Mouse (Mus musculus): ENCODE results near the gene Yju2. TPM values are rescaled to one million over a fixed set of nuclear protein-coding genes. Genes with fewer than 3 reads are reported as not detected.
"Not testable (repeated sequence)": the region's sequence is repeated elsewhere in the genome, so short reads cannot be mapped to it uniquely, and the experiment has no call there.

Gene Yju2
- total RNA-seq (2015; ENCODE audit: low replicate concordance) (1.0 and 14.0 TPM in 2 replicates), total RNA-seq (2017; ENCODE audit: low replicate concordance) (5.7 and 10.5 TPM in 2 replicates)

DNA sequence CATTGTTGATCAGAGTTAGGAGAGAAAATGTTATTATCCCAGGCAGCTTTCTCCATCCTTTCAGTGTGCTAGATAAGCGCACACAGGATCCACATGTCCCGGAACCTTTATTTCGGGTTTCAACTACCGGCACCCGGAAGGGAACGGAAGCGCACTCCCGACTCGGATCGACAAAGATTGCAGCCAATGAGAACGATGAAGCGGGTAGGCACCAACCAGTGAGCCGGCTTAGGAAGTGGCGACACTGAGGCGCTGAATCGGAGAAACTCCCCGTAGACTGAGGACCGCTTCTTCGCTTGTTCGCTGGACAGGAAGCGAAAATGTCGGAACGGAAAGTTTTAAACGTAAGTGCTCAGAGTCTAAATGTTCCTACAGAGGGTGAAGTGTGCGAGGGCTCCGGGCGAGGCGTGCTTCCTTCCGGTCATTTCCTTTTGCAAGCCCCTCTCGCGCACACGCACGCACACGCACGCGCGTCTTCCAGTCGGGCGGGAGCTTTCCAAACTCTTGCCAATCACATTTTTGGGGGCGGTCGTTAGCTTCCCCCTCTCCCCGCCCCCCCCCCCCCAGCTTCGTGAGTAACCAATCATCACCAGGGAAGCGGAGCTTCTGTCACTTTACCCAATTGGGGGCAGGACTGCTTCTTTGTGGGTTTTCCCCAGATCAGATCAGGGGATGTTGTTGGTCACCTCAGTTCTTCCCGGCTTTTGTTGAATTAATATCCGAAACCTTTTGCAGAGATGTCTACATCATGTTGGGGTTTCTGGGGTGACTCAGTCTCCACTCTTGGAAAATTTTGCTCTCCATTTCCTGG, at the start of gene Yju2:
Gene Yju2, plus strand, starts transcription at position 182 of the 811 bp plus-strand sequence.
- peak; percentile 89 for ATAC-seq (replicated peaks; ENCODE audit: low FRiP score, poor library complexity, severe bottlenecking)

DNA sequence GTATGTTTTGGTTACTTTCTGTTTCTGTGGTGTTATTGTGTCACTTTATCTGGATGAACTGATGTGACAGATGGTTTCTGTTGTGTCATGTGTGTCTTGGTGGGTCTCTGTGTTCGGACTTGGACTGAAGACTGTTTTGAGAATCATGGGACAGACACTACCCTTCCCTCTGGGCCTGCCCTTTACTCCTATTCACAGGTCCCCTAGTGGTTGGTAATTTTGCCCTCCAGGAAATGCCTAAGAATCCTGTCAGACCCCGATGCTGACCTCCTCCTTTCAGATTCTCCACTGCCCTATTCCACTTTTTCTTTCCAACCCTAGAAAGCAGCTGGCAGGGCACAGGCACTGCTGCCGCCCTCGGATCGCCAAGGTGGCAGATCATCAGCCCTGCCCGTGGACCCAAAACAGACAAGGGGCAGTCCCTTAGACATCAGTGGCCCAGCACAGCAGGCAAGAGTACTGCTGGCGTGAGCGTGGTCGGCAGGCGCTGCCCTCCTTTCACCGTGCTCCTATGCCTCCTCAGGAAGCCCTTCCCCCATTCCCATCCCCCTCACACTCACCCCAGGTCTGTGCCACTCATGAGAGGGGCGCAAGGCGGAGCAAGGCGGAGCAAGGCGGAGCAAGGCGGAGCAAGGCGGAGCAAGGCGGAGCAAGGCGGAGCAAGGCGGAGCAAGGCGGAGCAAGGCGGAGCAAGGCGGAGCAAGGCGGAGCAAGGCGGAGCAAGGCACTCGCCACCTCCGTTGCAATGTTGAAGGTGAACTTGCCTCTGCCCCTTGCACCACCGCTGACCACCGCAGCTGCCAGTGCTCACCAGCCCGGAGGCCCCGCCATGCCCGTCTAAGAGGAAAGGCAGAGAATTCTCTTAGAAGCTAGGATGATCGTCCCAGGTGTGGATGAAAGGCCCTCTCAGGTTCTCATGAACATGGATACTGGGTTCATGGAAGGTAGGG, 27.1 kb upstream of the Yju2 start:
- ATAC-seq (replicated peaks; ENCODE audit: low FRiP score, poor library complexity, severe bottlenecking): peak; percentile 91

DNA sequence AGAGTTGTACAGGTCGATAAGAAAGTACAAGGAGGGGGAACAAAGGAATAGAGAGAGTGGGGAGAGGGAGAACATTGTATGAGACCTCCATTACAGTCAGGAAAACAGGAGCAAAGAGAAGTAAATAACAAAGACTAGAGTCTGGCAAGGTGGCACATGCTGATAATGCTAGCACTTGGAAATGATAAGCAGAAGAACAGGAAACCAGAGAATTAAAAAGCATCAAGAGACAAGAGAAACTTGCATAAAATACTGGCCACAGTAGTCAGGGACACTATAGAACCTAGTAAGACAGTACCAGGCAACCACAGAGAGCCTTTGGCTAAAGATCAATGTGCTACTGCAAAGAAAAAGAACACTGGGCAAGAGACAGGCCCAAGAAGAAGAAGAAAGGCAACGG, 26.3 kb upstream of the Yju2 start:
- ATAC-seq (replicated peaks; ENCODE audit: low FRiP score, poor library complexity, severe bottlenecking): peak; percentile 17

DNA sequence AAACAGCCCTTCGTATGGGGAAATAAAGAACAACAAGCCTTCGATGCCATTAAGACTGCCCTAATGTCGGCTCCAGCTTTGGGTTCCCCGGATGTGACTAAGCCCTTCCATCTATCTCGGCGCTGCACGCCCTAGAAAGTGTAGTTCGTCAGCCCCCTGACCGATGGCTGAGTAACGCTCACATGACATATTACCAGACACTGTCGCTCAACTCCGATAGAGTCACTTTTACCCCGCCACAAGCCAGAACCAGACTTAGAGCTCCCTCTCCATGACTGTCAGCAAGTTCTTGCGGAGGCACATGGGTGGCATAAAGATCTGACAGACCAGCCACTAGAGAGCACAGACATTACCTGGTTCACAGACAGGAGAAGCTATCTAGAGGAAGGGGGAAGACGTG, 25.7 kb upstream of the Yju2 start:
- ATAC-seq (replicated peaks; ENCODE audit: low FRiP score, poor library complexity, severe bottlenecking): no peak

DNA sequence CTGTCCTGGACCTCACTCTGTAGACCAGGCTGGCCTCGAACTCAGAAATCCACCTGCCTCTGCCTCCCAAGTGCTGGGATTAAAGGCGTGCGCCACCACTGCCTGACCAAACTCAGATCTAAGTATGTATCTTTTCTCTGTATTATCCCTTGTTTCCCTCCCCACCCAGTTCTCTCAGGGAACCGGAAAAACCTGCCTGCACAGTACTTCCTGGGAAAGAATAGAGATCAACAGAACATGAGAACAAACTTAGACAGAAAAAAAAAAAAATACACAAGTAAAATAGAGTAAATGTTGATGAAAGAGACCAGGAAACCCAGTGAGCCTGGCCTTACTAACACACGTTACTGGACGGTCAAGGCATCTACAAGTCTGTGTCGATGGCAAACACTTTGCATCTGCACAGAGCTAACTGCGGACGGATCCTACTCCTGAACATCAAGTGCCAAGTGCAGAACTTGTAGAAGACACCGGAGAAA, 14.5 kb upstream of the Yju2 start:
- ATAC-seq (replicated peaks; ENCODE audit: low FRiP score, poor library complexity, severe bottlenecking): not testable (repeated sequence)

DNA sequence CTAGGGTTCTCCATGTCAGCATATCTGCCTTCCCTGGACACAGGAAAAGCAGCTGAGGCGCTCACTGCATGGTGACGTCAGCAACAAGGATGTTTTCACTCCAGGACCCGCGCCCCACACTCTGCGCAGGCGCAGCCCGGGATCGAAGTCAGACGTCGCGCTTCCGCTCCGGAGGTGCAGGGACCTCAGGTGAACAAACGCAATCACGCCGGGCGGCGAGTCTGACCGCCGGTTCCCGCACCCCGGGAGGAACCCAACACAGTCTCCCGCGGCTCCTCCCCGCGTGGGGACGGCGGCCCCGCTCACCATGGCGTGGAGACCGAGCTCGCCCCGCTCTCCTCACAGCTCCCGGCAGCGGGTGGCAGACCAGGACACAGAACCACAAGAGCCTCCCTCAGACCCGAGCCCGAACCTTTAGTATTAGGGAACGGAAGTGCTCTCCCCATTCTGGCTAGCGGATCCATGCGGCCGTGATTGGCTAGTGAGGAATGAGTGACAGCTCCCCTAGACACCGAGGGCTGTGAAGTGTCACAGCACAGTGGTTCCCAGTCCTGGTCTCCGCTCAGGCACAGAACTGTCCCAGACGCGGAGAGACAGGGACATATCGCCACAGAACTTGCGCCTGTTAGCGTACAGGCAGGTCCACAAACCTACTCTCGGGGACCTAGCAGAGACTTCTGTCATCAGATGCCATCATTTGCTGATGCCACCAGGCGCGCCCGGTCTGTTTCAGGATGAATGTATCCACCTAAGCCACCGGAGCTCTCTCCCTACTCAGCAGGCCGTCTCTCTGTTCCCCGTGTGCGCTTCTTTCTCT, 13.8 kb upstream of the Yju2 start:
- ATAC-seq (replicated peaks; ENCODE audit: low FRiP score, poor library complexity, severe bottlenecking): peak; percentile 94

DNA sequence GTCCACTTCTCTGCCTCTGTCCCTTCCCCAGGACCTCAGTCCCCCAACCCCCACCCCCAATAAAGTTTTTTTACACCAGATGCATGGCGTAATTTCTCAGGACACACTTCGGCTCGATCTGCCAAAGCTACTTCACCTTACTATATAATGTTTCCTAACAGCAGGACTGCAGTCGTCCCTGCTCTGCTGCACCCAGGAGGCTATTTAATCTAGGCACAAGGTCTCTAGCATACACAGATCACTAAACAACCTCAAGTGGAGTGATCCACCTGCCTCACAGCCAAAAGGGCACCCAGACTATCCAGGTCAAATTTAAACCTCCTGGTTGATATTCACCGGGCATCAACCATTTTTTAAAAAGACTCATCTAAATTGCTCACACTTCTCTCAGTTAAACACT, 13.2 kb upstream of the Yju2 start:
- no peak for ATAC-seq (replicated peaks; ENCODE audit: low FRiP score, poor library complexity, severe bottlenecking)

DNA sequence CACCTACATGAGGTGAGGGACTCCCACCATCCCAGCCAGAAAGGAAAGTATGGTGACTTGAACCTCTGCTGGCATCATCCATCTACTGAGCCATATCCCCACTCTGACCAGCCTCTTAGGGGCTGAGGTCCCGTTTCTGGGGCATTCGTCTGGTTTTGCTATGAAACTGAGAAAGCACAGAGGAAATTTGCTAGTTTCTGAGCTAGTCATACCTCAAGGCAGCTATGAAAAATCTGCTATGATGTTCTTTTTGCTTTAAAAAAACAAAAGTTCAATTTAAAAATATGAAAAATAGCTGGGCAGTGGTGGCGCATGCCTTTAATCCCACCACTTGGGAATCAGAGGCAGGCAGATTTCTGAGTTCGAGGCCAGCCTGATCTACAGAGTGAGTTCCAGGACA, 10.3 kb upstream of the Yju2 start:
- ATAC-seq (replicated peaks; ENCODE audit: low FRiP score, poor library complexity, severe bottlenecking): no peak

DNA sequence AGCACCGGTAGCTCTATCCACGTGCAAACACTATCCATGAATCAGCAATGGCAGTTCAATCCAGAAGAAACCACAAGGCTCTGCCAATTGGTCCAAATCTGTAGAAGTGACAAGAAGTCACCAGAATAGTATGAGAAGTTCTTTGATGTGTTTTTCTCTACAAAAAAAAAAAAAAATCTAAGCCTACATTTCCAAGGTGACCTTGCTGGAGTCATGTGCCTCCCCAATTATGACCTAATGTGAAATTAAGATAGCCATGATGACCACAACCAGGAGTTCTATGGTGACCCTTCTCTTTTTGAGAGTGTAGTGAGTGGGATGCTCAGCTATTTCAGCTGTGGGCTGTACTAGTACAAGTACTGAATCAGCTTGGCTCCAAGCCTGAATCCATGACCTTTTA, 9.5 kb upstream of the Yju2 start, which contains the start of gene Zfp119b:
Gene Zfp119b, minus strand, starts transcription at position 101 of the 400 bp plus-strand sequence.
- no peak for ATAC-seq (replicated peaks; ENCODE audit: low FRiP score, poor library complexity, severe bottlenecking)

DNA sequence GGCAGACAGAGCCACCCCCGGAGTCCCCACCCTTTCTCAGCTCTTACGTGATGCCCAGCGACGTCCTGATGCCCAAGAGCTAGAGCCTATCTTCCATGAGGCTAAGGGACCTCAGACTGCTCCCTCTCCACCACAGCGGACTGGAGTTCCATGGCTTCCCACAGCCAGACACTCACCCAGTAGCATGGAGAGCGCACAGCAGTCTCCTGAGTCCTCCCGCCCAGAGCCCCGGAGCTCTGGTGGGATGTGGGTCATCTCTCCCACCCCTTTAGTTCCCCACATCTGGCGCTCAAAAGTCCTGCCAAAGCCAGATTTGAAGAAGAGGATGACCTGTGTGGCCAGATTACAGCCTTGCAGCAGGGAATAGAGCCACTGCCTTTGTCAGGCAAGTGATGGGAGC, 8.3 kb upstream of the Yju2 start:
- no peak for ATAC-seq (replicated peaks; ENCODE audit: low FRiP score, poor library complexity, severe bottlenecking)

DNA sequence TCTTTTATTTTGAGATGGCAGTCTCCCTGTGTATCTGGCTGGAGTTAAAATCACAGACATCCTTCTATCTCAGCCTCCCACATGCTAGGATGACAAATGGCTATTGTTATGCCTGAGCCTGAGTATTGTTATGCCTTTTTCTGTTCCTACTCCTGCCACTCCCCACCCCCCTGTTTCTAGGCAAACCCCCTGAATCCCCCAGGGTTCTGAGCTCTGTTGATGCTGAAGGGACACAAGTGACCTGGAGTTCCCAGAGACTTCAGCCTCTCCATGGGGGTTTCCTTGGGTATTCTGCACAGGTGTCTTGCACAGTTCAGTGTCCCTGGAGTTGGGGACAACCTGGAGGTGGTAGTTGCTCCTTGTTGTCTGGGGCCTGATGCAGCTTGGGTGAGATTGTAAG, 6.9 kb upstream of the Yju2 start:
- ATAC-seq (replicated peaks; ENCODE audit: low FRiP score, poor library complexity, severe bottlenecking): no peak

DNA sequence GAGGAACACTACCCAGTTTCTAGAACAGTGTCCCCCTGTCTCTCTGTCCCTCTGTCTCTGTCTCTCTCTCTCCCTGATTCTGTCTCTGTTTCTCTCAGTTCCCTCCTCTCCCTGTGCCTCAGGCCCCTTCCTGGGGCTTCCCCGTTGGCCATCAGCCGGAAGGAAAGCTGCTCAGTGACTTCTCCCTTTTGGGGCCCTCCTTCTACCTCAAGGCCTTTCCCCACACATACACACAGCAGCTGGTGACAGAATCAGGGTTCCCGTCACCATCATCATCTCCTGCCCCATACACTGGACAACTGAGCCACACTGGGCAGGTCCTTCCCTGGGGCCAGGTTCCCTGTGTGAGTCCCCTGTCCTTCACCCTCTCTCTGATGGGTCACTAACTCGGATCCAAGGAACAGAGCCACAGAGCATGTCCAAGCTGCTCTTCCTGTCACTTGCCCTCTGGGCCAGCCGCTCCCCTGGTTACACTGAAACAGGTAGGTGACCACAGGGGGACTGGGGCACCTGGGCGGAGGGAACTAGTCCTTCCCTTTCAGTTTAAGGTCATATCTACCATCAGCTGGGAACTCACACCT, 6.4 kb upstream of the Yju2 start, which contains the start of gene Ebi3:
Gene Ebi3, plus strand, starts transcription at position 194 of the 581 bp plus-strand sequence.
- ATAC-seq (replicated peaks; ENCODE audit: low FRiP score, poor library complexity, severe bottlenecking): no peak

DNA sequence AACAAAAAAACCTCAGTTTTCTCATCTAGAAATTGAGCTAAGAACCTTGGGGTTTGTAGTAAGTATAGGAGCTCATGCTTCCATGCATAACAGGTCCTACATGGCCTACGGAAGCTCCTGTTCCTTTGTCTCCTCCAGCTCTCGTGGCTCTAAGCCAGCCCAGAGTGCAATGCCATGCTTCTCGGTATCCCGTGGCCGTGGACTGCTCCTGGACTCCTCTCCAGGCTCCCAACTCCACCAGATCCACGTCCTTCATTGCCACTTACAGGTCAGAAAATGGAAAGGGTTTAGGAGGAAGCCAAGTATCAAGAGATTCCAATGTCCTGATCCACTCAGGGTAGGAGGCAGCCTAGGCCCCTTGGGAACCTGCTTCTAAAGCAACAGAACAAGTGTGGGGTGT, 5.1 kb upstream of the Yju2 start:
- ATAC-seq (replicated peaks; ENCODE audit: low FRiP score, poor library complexity, severe bottlenecking): no peak

DNA sequence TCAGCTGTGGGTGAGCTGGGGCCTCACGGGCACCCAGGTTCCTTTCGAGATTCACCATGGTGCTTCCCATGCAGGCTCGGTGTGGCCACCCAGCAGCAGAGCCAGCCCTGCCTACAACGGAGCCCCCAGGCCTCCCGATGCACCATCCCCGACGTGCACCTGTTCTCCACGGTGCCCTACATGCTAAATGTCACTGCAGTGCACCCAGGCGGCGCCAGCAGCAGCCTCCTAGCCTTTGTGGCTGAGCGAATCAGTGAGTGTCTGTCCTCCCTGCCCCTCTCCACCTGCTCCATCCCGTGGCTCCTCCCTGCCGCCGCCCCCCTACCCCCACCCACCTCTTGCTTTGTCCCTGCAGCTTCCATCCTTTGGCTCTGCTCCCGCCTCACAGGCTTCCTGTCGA, 4.7 kb upstream of the Yju2 start:
- no peak for ATAC-seq (replicated peaks; ENCODE audit: low FRiP score, poor library complexity, severe bottlenecking)

DNA sequence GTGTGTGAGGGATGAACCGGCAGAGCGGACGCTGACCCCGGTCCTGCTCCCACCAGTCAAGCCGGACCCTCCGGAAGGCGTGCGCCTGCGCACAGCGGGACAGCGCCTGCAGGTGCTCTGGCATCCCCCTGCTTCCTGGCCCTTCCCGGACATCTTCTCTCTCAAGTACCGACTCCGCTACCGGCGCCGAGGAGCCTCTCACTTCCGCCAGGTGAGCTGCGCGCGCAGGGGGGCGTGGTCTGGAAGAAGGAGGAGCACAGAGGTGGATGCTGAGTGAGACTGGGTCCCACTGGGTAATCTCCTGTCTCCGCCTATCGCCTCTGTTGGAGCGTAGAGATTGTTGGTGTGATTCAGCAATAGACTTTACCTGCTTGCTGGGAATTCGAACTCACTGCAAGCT, 2.8 kb upstream of the Yju2 start:
- no peak for ATAC-seq (replicated peaks; ENCODE audit: low FRiP score, poor library complexity, severe bottlenecking)

DNA sequence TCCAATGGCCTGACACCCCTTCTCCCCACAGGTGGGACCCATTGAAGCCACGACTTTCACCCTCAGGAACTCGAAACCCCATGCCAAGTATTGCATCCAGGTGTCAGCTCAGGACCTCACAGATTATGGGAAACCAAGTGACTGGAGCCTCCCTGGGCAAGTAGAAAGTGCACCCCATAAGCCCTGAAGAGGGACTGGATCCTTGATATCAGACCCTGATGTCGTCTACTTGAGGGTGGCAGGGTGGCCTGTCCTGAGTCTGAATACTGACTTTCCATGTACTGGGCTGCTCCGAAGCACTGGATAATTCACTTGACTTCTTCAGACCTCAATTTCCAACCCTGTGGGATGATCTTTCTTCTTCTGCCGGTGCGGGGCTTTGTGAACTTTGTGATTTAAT, 2.3 kb upstream of the Yju2 start:
- ATAC-seq (replicated peaks; ENCODE audit: low FRiP score, poor library complexity, severe bottlenecking): no peak

DNA sequence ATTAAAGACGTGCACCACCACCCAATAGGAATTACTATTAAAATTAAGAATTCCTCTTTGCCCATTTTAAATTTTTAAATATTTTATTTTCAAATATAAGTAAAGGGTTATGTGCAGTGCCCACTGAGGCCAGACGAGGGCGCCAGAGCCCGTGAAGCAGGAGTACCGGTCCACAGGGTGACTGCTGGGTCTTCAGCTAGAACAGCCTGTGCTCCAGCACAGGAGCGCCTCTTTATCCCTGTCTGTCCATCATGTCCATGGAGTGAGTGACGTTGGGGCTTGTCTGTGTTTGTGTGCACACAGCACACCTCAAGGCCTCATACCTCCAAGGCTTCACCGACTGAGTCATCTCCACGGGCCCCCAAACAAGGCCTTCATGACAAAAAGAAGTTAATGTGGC, 1.7 kb upstream of the Yju2 start:
- 0 out of 2 replicates have a peak, but pooled peaks have one; percentile 39 for ATAC-seq (replicated peaks; ENCODE audit: low FRiP score, poor library complexity, severe bottlenecking)

DNA sequence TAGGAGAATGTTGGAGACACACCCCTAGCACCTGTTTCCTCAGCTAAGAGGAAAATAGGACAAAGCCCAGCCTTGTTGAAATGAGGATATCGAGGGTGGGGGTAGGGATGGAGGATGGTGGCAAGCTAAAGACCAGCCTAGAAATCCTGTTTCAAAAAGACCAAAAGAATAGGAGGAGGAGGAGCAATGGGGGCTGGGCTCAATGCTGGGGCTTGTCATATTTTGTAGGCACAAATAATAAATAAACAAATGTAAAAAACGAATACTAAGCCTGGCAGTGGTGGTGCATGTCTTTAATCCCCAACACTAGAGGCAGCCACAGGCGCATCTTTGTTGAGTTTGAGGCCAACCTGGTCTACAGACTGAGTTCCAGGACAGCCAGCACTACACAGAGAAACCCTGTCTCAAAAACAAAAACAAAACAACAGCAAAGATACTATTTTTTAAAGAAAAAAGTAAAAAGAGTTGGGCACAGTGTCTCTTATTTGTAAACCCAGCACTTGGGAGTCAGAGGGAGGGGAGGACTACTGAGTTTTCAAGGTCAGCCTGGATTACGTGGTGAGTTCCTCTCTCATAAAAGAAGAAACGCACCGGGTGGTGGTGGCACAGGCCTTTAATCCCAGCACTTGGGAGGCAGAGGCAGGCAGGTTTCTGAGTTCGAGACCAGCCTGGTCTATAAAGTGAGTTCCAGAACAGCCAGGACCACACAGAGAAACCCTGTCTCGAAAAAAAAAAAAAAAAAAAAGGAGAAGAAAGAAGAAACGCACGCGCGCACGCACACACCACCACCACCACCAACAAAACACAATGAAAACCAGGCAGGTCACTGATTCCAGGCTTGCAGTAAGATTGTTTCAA, 944 bp upstream of the Yju2 start:
- no peak for ATAC-seq (replicated peaks; ENCODE audit: low FRiP score, poor library complexity, severe bottlenecking)

All from erythroblast, adult 5-6 weeks (primary cell).